Mouse (Mus musculus): ENCODE data around the gene Suclg1. TPM values are rescaled to one million over a fixed set of nuclear protein-coding genes. Genes with fewer than 3 reads are reported as not detected.

The Suclg1 gene
- total RNA-seq, 2 experiments from 2014 or later = 131 to 203 TPM

- peak; percentile 25; the same call in 1 of the 2 replicates for ATAC-seq (replicated peaks; ENCODE audit: poor library complexity, severe bottlenecking)
These were observed 730 bp upstream of the Suclg1 start for GRCm38 (mm10) chr6:73247452-73247851.

GRCm38 (mm10) chr6:73249049-73249422, 854 bp downstream of the Suclg1 start:
- no peak for ATAC-seq (replicated peaks; ENCODE audit: poor library complexity, severe bottlenecking)

GRCm38 (mm10) chr6:73249851-73250250, 1.7 kb downstream of the Suclg1 start:
- no peak for ATAC-seq (replicated peaks; ENCODE audit: poor library complexity, severe bottlenecking)

- no peak for ATAC-seq (replicated peaks; ENCODE audit: poor library complexity, severe bottlenecking)
These were observed 3.2 kb downstream of the Suclg1 start for GRCm38 (mm10) chr6:73251336-73251735.

GRCm38 (mm10) chr6:73252396-73252795, 4.2 kb downstream of the Suclg1 start:
- no peak for ATAC-seq (replicated peaks; ENCODE audit: poor library complexity, severe bottlenecking)

GRCm38 (mm10) chr6:73253006-73253405, 4.8 kb downstream of the Suclg1 start:
- no peak for ATAC-seq (replicated peaks; ENCODE audit: poor library complexity, severe bottlenecking)

GRCm38 (mm10) chr6:73253584-73253983, 5.4 kb downstream of the Suclg1 start:
- no peak for ATAC-seq (replicated peaks; ENCODE audit: poor library complexity, severe bottlenecking)

GRCm38 (mm10) chr6:73254307-73255228, 6.4 kb downstream of the Suclg1 start:
- ATAC-seq (replicated peaks; ENCODE audit: poor library complexity, severe bottlenecking) = peak; percentile 86

- ATAC-seq (replicated peaks; ENCODE audit: poor library complexity, severe bottlenecking) = no peak
These were observed 8.9 kb downstream of the Suclg1 start for GRCm38 (mm10) chr6:73257068-73257467.

GRCm38 (mm10) chr6:73260110-73260509, 11.9 kb downstream of the Suclg1 start:
- ATAC-seq (replicated peaks; ENCODE audit: poor library complexity, severe bottlenecking) = no peak

- ATAC-seq (replicated peaks; ENCODE audit: poor library complexity, severe bottlenecking) = no peak
These were observed 16.6 kb downstream of the Suclg1 start for GRCm38 (mm10) chr6:73264801-73265200.

- ATAC-seq (replicated peaks; ENCODE audit: poor library complexity, severe bottlenecking) = no peak
These were observed 19.6 kb downstream of the Suclg1 start for GRCm38 (mm10) chr6:73267738-73268311.

- no peak for ATAC-seq (replicated peaks; ENCODE audit: poor library complexity, severe bottlenecking)
These were observed 21.2 kb downstream of the Suclg1 start for GRCm38 (mm10) chr6:73269374-73269773.

- ATAC-seq (replicated peaks; ENCODE audit: poor library complexity, severe bottlenecking) = no peak
These were observed 23.4 kb downstream of the Suclg1 start for GRCm38 (mm10) chr6:73271546-73272091.

- no peak for ATAC-seq (replicated peaks; ENCODE audit: poor library complexity, severe bottlenecking)
These were observed 26.8 kb downstream of the Suclg1 start for GRCm38 (mm10) chr6:73275002-73275401.

- ATAC-seq (replicated peaks; ENCODE audit: poor library complexity, severe bottlenecking) = no peak
These were observed 31.5 kb downstream of the Suclg1 start for GRCm38 (mm10) chr6:73279681-73280080.

GRCm38 (mm10) chr6:73280546-73281115, 32.4 kb downstream of the Suclg1 start:
- no peak for ATAC-seq (replicated peaks; ENCODE audit: poor library complexity, severe bottlenecking)

- ATAC-seq (replicated peaks; ENCODE audit: poor library complexity, severe bottlenecking) = no peak
These were observed 38.1 kb downstream of the Suclg1 start for GRCm38 (mm10) chr6:73286326-73286725.

GRCm38 (mm10) chr6:73306837-73307236, 58.7 kb downstream of the Suclg1 start:
- no peak for ATAC-seq (replicated peaks; ENCODE audit: poor library complexity, severe bottlenecking)

GRCm38 (mm10) chr6:73308685-73309520, 60.7 kb downstream of the Suclg1 start:
- ATAC-seq (replicated peaks; ENCODE audit: poor library complexity, severe bottlenecking) = no peak

Data from granulocyte monocyte progenitor cell, adult 5-6 weeks (primary cell).